ENCODE assay signal across 8 mouse cellular contexts in genomic region chr9:64736076-64736638, GRCm38 (mm10). TPM values are rescaled to one million over a fixed set of nuclear protein-coding genes. Genes with fewer than 3 reads are reported as not detected.
DNase-seq lines count a peak whose midpoint lies in the region; ATAC-seq and TF ChIP-seq lines count a peak whose summit lies in the region.

No protein-coding gene starts in this region.

- H3K79me2 ChIP-seq in liver, adult 2 months (ENCODE audit: control insufficient read depth, insufficient read depth, low read length), result peaks cover 10% of the 10 kb centered on the region; the same call in 1 of the 2 replicates

- no peaks in the 10 kb centered on the region for H3K36me3 ChIP-seq in liver, adult 2 months (ENCODE audit: control insufficient read depth, insufficient read depth, low read length)
- no peaks in the 10 kb centered on the region for H3K36me3 ChIP-seq in hindbrain, embryonic 14.5 days (replicated peaks; ENCODE audit: control insufficient read depth, insufficient read depth)
- peaks cover 20% of the 10 kb centered on the region for H3K36me3 ChIP-seq in megakaryocyte, embryonic 14.5 days (replicated peaks; ENCODE audit: low read length)

- 6% methylated on average over 9 of the region's 9 CpGs for WGBS in liver, adult 2 months
- WGBS in hindbrain, embryonic 14.5 days, result 13% methylated on average over 9 of the region's 9 CpGs

- intact Hi-C loops in left cerebral cortex, postnatal 4 days (cut with DNase I), result no loop called here

- peak overlapping the region; percentile 98 for H3K9ac ChIP-seq in liver, adult 2 months (ENCODE audit: low read depth, low read length)
- peak overlapping the region; percentile 82 for H3K9ac ChIP-seq in hindbrain, embryonic 14.5 days

- no peaks in the 10 kb centered on the region for H3K27me3 ChIP-seq in liver, adult 2 months (ENCODE audit: control insufficient read depth, insufficient read depth, low read length)
- H3K27me3 ChIP-seq in hindbrain, embryonic 14.5 days (ENCODE audit: control insufficient read depth, insufficient read depth, low read length), result no peaks in the 10 kb centered on the region
- H3K27me3 ChIP-seq in megakaryocyte, embryonic 14.5 days (replicated peaks), result no peaks in the 10 kb centered on the region

- no peak for TF ChIP-seq CTCF in liver, adult 2 months (IDR thresholded peaks at IDR 0.05; ENCODE audit: low read depth, low read length)

- H3K27ac ChIP-seq in liver, adult 2 months (replicated peaks; ENCODE audit: insufficient read depth, low read depth, low read length), result peak overlapping the region; percentile 62
- H3K27ac ChIP-seq in hindbrain, embryonic 14.5 days, result peak overlapping the region; percentile 94

- DNase-seq in liver, adult 2 months (ENCODE audit: extremely low read depth, low read depth, low spot score), result no peak
- DNase-seq in liver, result no peak
- peak; percentile 1 for DNase-seq in embryo, embryonic 9.5 days (ENCODE audit: extremely low spot score)
- no peak for DNase-seq in hindbrain, embryonic 14.5 days (ENCODE audit: low spot score)
- DNase-seq in cerebellum, adult 9-10 months, result no peak
- no peak for DNase-seq in left cerebral cortex, postnatal 4 days
- DNase-seq in adrenal gland, postnatal 10 days, result no peak

- no peak for TF ChIP-seq POLR2A in liver, adult 2 months (IDR thresholded peaks at IDR 0.05; ENCODE audit: extremely low read depth, insufficient read depth, low read length)

- ATAC-seq in hindbrain, embryonic 14.5 days (ENCODE audit: low FRiP score), result no peak

- peaks cover 18% of the 10 kb centered on the region for H3K4me1 ChIP-seq in liver, adult 2 months (ENCODE audit: control insufficient read depth, insufficient read depth, low read length)
- peaks cover 7% of the 10 kb centered on the region for H3K4me1 ChIP-seq in hindbrain, embryonic 14.5 days (replicated peaks; ENCODE audit: control insufficient read depth, insufficient read depth, low read length)
- H3K4me1 ChIP-seq in megakaryocyte, embryonic 14.5 days, result peaks cover 48% of the 10 kb centered on the region

- H3K4me3 ChIP-seq in liver, adult 2 months (ENCODE audit: insufficient read depth, low read depth, low read length), result peak overlapping the region; percentile 95
- H3K4me3 ChIP-seq in hindbrain, embryonic 14.5 days (replicated peaks; ENCODE audit: low read length), result peak overlapping the region; percentile 59
- peak overlapping the region; percentile 99 for H3K4me3 ChIP-seq in megakaryocyte, embryonic 14.5 days (replicated peaks)

- peak overlapping the region; percentile 67 for H3K4me2 ChIP-seq in hindbrain, embryonic 14.5 days (replicated peaks)

- no peaks in the 10 kb centered on the region for H3K9me3 ChIP-seq in hindbrain, embryonic 14.5 days (ENCODE audit: control insufficient read depth, low read length)
- no peaks in the 10 kb centered on the region for H3K9me3 ChIP-seq in megakaryocyte, embryonic 14.5 days

RNA-seq across cellular contexts. Expression of gene Rab11a, which starts 1.4 kb away (rescaled TPM):
- 81.2 and 85.2 TPM in 2 replicates for total RNA-seq in liver, adult 2 months (2014; rRNA removed)
- polyA plus RNA-seq in liver, adult 2 months (2012; rRNA removed), result 57.7 and 69.2 TPM in 2 replicates
- 450 and 457 TPM in 2 replicates for polyA plus RNA-seq in hindbrain, embryonic 14.5 days (2014; fragmentation: Nextera tagmentation; extraction: Ambion mirVana)
- 693 and 793 TPM in 2 replicates for polyA plus RNA-seq in megakaryocyte, embryonic 14.5 days (2012; ENCODE audit: insufficient read depth, low replicate concordance)
- 100 to 1,000 TPM; 424 to 443 TPM for total RNA-seq in left cerebral cortex, postnatal 4 days (2021)
- total RNA-seq in adrenal gland, postnatal 10 days (2021), result 100 to 1,000 TPM; 258 to 267 TPM
